ENCODE assay signal across 8 mouse cellular contexts in genomic region chr10:80664197-80665015, GRCm38 (mm10). TPM values are rescaled to one million over a fixed set of nuclear protein-coding genes. Genes with fewer than 3 reads are reported as not detected.
A peak's percentile ranks its signal among the peaks of the same experiment; 100 is the strongest.
DNase-seq lines count a peak whose midpoint lies in the region; ATAC-seq and TF ChIP-seq lines count a peak whose summit lies in the region.

No protein-coding gene starts in this region.

- no peaks in the 10 kb centered on the region for H3K9me3 ChIP-seq in forebrain, embryonic 12.5 days
- H3K9me3 ChIP-seq in limb, embryonic 10.5 days (replicated peaks) = no peaks in the 10 kb centered on the region
- H3K9me3 ChIP-seq in midbrain, embryonic 11.5 days (ENCODE audit: control insufficient read depth, low read length) = no peaks in the 10 kb centered on the region

- WGBS in forebrain, embryonic 12.5 days = 46% methylated on average over 16 of the region's 16 CpGs
- WGBS in limb, embryonic 10.5 days = 40% methylated on average over 16 of the region's 16 CpGs
- 48% methylated on average over 16 of the region's 16 CpGs for WGBS in midbrain, embryonic 11.5 days

- no peak overlapping the region for H3K9ac ChIP-seq in forebrain, embryonic 12.5 days
- H3K9ac ChIP-seq in midbrain, embryonic 11.5 days (ENCODE audit: low read length) = 0 out of 2 replicates have a peak overlapping the region, but pooled peaks have one; percentile 3

- peaks cover 18% of the 10 kb centered on the region for H3K4me1 ChIP-seq in forebrain, embryonic 12.5 days
- peaks cover 52% of the 10 kb centered on the region for H3K4me1 ChIP-seq in limb, embryonic 10.5 days
- H3K4me1 ChIP-seq in midbrain, embryonic 11.5 days (ENCODE audit: control insufficient read depth, insufficient read depth, low read length) = 0 out of 2 replicates have a peak, but pooled peaks cover 3% of the 10 kb centered on the region
- H3K4me1 ChIP-seq in testis, adult 2 months (ENCODE audit: control insufficient read depth, insufficient read depth, low read length) = peaks cover 11% of the 10 kb centered on the region

- no peak overlapping the region for H3K4me3 ChIP-seq in forebrain, embryonic 12.5 days (replicated peaks)
- H3K4me3 ChIP-seq in limb, embryonic 10.5 days = peak overlapping the region; percentile 4
- H3K4me3 ChIP-seq in midbrain, embryonic 11.5 days (ENCODE audit: low read depth, low read length) = no peak overlapping the region
- no peak overlapping the region for H3K4me3 ChIP-seq in testis, adult 2 months (ENCODE audit: control insufficient read depth, low read depth, low read length)

- H3K27ac ChIP-seq in forebrain, embryonic 12.5 days = peak overlapping the region; percentile 32
- H3K27ac ChIP-seq in limb, embryonic 10.5 days = peak overlapping the region; percentile 64; the same call in 1 of the 2 replicates
- H3K27ac ChIP-seq in midbrain, embryonic 11.5 days (ENCODE audit: low read depth, low read length) = no peak overlapping the region
- peak overlapping the region; percentile 75 for H3K27ac ChIP-seq in testis, adult 2 months (ENCODE audit: control insufficient read depth, insufficient read depth, low read depth, low read length)

- peak; percentile 37; the same call in 1 of the 2 replicates for ATAC-seq in forebrain, embryonic 12.5 days (ENCODE audit: low FRiP score)
- ATAC-seq in midbrain, embryonic 11.5 days (ENCODE audit: low FRiP score) = no peak

- intact Hi-C loops in heart, postnatal 36 days (cut with DNase I) = loop anchor here (1.0 to 2.0 kb wide), 2 partner anchors 10 to 14 kb away; partner anchors contain the start of gene Mknk2

- peak; percentile 44 for DNase-seq in embryo, embryonic 10 days (ENCODE audit: low spot score)
- DNase-seq in embryo, embryonic 10.5 days (ENCODE audit: low spot score) = no peak
- peak; percentile 51 to 66 for DNase-seq in adrenal gland, postnatal 4 days (ENCODE audit: low spot score in 2 of 2)
- peak; percentile 88 to 92 for DNase-seq in heart, postnatal 36 days
- no peak for DNase-seq in limb, embryonic 10.5 days (ENCODE audit: low spot score)
- DNase-seq in midbrain, embryonic 11.5 days (ENCODE audit: low spot score, missing footprints) = no peak

- peaks cover 40% of the 10 kb centered on the region for H3K36me3 ChIP-seq in forebrain, embryonic 12.5 days (replicated peaks)
- H3K36me3 ChIP-seq in limb, embryonic 10.5 days = peaks cover 42% of the 10 kb centered on the region
- peaks cover 30% of the 10 kb centered on the region for H3K36me3 ChIP-seq in midbrain, embryonic 11.5 days (ENCODE audit: control insufficient read depth, insufficient read depth, low read length)
- H3K36me3 ChIP-seq in testis, adult 2 months (ENCODE audit: control insufficient read depth, insufficient read depth, low read length) = no peaks in the 10 kb centered on the region; the same call in 1 of the 2 replicates

- no peak for TF ChIP-seq POLR2A in testis, adult 2 months (IDR thresholded peaks at IDR 0.05; ENCODE audit: control insufficient read depth, low read depth, low read length)

- no peak for TF ChIP-seq CTCF in testis, adult 2 months (IDR thresholded peaks at IDR 0.05; ENCODE audit: control insufficient read depth, insufficient read depth, insufficient replicate concordance, low read depth, low read length)

- H3K4me2 ChIP-seq in forebrain, embryonic 12.5 days = no peak overlapping the region
- H3K4me2 ChIP-seq in midbrain, embryonic 11.5 days = no peak overlapping the region

- H3K27me3 ChIP-seq in forebrain, embryonic 12.5 days = no peaks in the 10 kb centered on the region
- no peaks in the 10 kb centered on the region for H3K27me3 ChIP-seq in limb, embryonic 10.5 days (ENCODE audit: low read depth, poor library complexity, severe bottlenecking)
- H3K27me3 ChIP-seq in midbrain, embryonic 11.5 days (ENCODE audit: control insufficient read depth, insufficient read depth, low read length) = no peaks in the 10 kb centered on the region
- no peaks in the 10 kb centered on the region for H3K27me3 ChIP-seq in testis, adult 2 months (ENCODE audit: control insufficient read depth, insufficient read depth, low read length)

RNA-seq across cellular contexts. Expression of gene Btbd2, which starts 7.5 kb away (rescaled TPM):
- 10 to 100 TPM; 72.0 to 76.3 TPM for total RNA-seq in adrenal gland, postnatal 4 days (2021)
- 84.3 and 85.1 TPM in 2 replicates for polyA plus RNA-seq in forebrain, embryonic 12.5 days (2016; fragmentation: Nextera tagmentation; extraction: Ambion mirVana)
- total RNA-seq in heart, postnatal 36 days (2021) = 10 to 100 TPM; 45.5 to 46.8 TPM
- polyA plus RNA-seq in limb, embryonic 10.5 days (2016; fragmentation: Nextera tagmentation; extraction: Ambion mirVana) = 84.9 and 98.6 TPM in 2 replicates
- polyA plus RNA-seq in midbrain, embryonic 11.5 days (2014; fragmentation: Nextera tagmentation; extraction: Ambion mirVana) = 43.8 and 51.7 TPM in 2 replicates
- polyA plus RNA-seq in testis, adult 2 months (2012; rRNA removed) = 18.9 and 20.5 TPM in 2 replicates

RNA-seq across cellular contexts. Expression of gene Mknk2, which starts 13.5 kb away (rescaled TPM):
- total RNA-seq in adrenal gland, postnatal 4 days (2021) = 100 to 1,000 TPM; 126 to 134 TPM
- 74.4 and 75.4 TPM in 2 replicates for polyA plus RNA-seq in forebrain, embryonic 12.5 days (2016; fragmentation: Nextera tagmentation; extraction: Ambion mirVana)
- 100 to 1,000 TPM; 223 to 233 TPM for total RNA-seq in heart, postnatal 36 days (2021)
- 137 and 153 TPM in 2 replicates for polyA plus RNA-seq in limb, embryonic 10.5 days (2016; fragmentation: Nextera tagmentation; extraction: Ambion mirVana)
- polyA plus RNA-seq in midbrain, embryonic 11.5 days (2014; fragmentation: Nextera tagmentation; extraction: Ambion mirVana) = 42.0 and 49.4 TPM in 2 replicates
- polyA plus RNA-seq in testis, adult 2 months (2012; rRNA removed) = 53.5 and 60.4 TPM in 2 replicates

RNA-seq across cellular contexts. Expression of gene Mob3a, which starts 37.4 kb away (rescaled TPM):
- 10 to 100 TPM; 16.5 to 16.6 TPM for total RNA-seq in adrenal gland, postnatal 4 days (2021)
- 52.4 and 54.1 TPM in 2 replicates for polyA plus RNA-seq in forebrain, embryonic 12.5 days (2016; fragmentation: Nextera tagmentation; extraction: Ambion mirVana)
- 1 to 10 TPM; 5.3 to 6.7 TPM for total RNA-seq in heart, postnatal 36 days (2021)
- polyA plus RNA-seq in limb, embryonic 10.5 days (2016; fragmentation: Nextera tagmentation; extraction: Ambion mirVana) = 48.2 and 54.7 TPM in 2 replicates
- 50.2 and 52.7 TPM in 2 replicates for polyA plus RNA-seq in midbrain, embryonic 11.5 days (2014; fragmentation: Nextera tagmentation; extraction: Ambion mirVana)
- polyA plus RNA-seq in testis, adult 2 months (2012; rRNA removed) = 11.1 and 12.5 TPM in 2 replicates

RNA-seq across cellular contexts. Expression of gene Izumo4, which starts 37.6 kb away (rescaled TPM):
- 10 to 100 TPM; 18.3 to 24.9 TPM for total RNA-seq in adrenal gland, postnatal 4 days (2021)
- polyA plus RNA-seq in forebrain, embryonic 12.5 days (2016; fragmentation: Nextera tagmentation; extraction: Ambion mirVana) = 20.6 and 21.6 TPM in 2 replicates
- total RNA-seq in heart, postnatal 36 days (2021) = 1 to 10 TPM; 2.5 to 2.9 TPM
- polyA plus RNA-seq in limb, embryonic 10.5 days (2016; fragmentation: Nextera tagmentation; extraction: Ambion mirVana) = 8.6 and 10.8 TPM in 2 replicates
- polyA plus RNA-seq in midbrain, embryonic 11.5 days (2014; fragmentation: Nextera tagmentation; extraction: Ambion mirVana) = 6.7 and 6.9 TPM in 2 replicates
- 339 and 385 TPM in 2 replicates for polyA plus RNA-seq in testis, adult 2 months (2012; rRNA removed)

RNA-seq across cellular contexts. Expression of gene Csnk1g2, which starts 41.8 kb away (rescaled TPM):
- 100 to 1,000 TPM; 169 to 173 TPM for total RNA-seq in adrenal gland, postnatal 4 days (2021)
- polyA plus RNA-seq in forebrain, embryonic 12.5 days (2016; fragmentation: Nextera tagmentation; extraction: Ambion mirVana) = 146 and 161 TPM in 2 replicates
- 100 to 1,000 TPM; 111 to 119 TPM for total RNA-seq in heart, postnatal 36 days (2021)
- 237 and 255 TPM in 2 replicates for polyA plus RNA-seq in limb, embryonic 10.5 days (2016; fragmentation: Nextera tagmentation; extraction: Ambion mirVana)
- polyA plus RNA-seq in midbrain, embryonic 11.5 days (2014; fragmentation: Nextera tagmentation; extraction: Ambion mirVana) = 73.6 and 86.9 TPM in 2 replicates
- 1,079 and 1,184 TPM in 2 replicates for polyA plus RNA-seq in testis, adult 2 months (2012; rRNA removed)

Comparison
In these comparisons a context has a peak if more than half of its experiments do, and no peak if none do; other contexts are left out.
1. DNase-seq: peak in embryo, embryonic 10 days (single experiment), adrenal gland, postnatal 4 days (2 of 2) and heart, postnatal 36 days (2 of 2); none in embryo, embryonic 10.5 days (single experiment), limb, embryonic 10.5 days (single experiment) and midbrain, embryonic 11.5 days (single experiment).